Mouse (Mus musculus) cerebellum, postnatal 14 days (tissue): ENCODE results near the gene Farp2.

Experiments used
- DNase-seq, 2 experiments: peaks; one replicate each; pipeline ENCODE4 v3.0.0; 2021; ENCODE audit warnings: mixed read lengths in 2 of 2

Farp2 gene

GRCm38 (mm10) chr1:93563649-93564048, 51.8 kb downstream of the Farp2 start:
- DNase-seq = no peak

- DNase-seq = no peak
Measured at GRCm38 (mm10) chr1:93564781-93565180, 52.9 kb downstream of the Farp2 start.

GRCm38 (mm10) chr1:93567013-93567412, 55.1 kb downstream of the Farp2 start:
- no peak for DNase-seq

- no peak for DNase-seq
Measured at GRCm38 (mm10) chr1:93567717-93568497, 56.0 kb downstream of the Farp2 start.

GRCm38 (mm10) chr1:93577066-93577465, 65.2 kb downstream of the Farp2 start:
- no peak for DNase-seq

GRCm38 (mm10) chr1:93577861-93578260, 66.0 kb downstream of the Farp2 start:
- DNase-seq = no peak

- DNase-seq = no peak
Measured at GRCm38 (mm10) chr1:93581545-93581944, 69.7 kb downstream of the Farp2 start.

GRCm38 (mm10) chr1:93588346-93588745, 76.5 kb downstream of the Farp2 start:
- DNase-seq = no peak

- DNase-seq = no peak
Measured at GRCm38 (mm10) chr1:93593960-93594359, 82.1 kb downstream of the Farp2 start.

GRCm38 (mm10) chr1:93595916-93596315, 84.0 kb downstream of the Farp2 start:
- no peak for DNase-seq

- DNase-seq = no peak
Measured at GRCm38 (mm10) chr1:93602911-93603310, 91.0 kb downstream of the Farp2 start.

GRCm38 (mm10) chr1:93603921-93604320, 92.0 kb downstream of the Farp2 start:
- DNase-seq = no peak

- no peak for DNase-seq
Measured at GRCm38 (mm10) chr1:93607090-93608083, 95.5 kb downstream of the Farp2 start.

- no peak for DNase-seq
Measured at GRCm38 (mm10) chr1:93608696-93609245, 96.9 kb downstream of the Farp2 start.

- DNase-seq = no peak
Measured at GRCm38 (mm10) chr1:93609762-93610161, 97.9 kb downstream of the Farp2 start.

- DNase-seq = no peak
Measured at GRCm38 (mm10) chr1:93618059-93618748, 106.3 kb downstream of the Farp2 start.

GRCm38 (mm10) chr1:93618948-93619347, 107.1 kb downstream of the Farp2 start:
- no peak for DNase-seq

GRCm38 (mm10) chr1:93624502-93624901, 112.6 kb downstream of the Farp2 start:
- no peak for DNase-seq

- DNase-seq = no peak
Measured at GRCm38 (mm10) chr1:93630796-93631195, 118.9 kb downstream of the Farp2 start.

GRCm38 (mm10) chr1:93632723-93633122, 120.8 kb downstream of the Farp2 start:
- DNase-seq = no peak

GRCm38 (mm10) chr1:93634481-93634891, 122.6 kb downstream of the Farp2 start:
- DNase-seq = peak; percentile 25 to 41

GRCm38 (mm10) chr1:93635091-93635579, 123.3 kb downstream of the Farp2 start:
- DNase-seq = peak in 1 of 2 experiments; percentile 77
